Mouse (Mus musculus) kidney, postnatal 4 days (tissue): ENCODE measurements at regions not wholly inside any gene's neighbourhood (a gene's known extent, or its start where the extent isn't known, plus 50 kb on each side); places are given as distances from the start of the nearest gene placed in this dataset.

Experiments
- DNase-seq, 2 experiments: peaks; one replicate each; pipeline ENCODE4 v3.0.0; 2021; ENCODE audit warnings: mixed read lengths in 2 of 2

GRCm38 (mm10) chr8:107642241-107642640, 54.0 kb upstream of the Psmd7 start:
- no peak for DNase-seq

DNA sequence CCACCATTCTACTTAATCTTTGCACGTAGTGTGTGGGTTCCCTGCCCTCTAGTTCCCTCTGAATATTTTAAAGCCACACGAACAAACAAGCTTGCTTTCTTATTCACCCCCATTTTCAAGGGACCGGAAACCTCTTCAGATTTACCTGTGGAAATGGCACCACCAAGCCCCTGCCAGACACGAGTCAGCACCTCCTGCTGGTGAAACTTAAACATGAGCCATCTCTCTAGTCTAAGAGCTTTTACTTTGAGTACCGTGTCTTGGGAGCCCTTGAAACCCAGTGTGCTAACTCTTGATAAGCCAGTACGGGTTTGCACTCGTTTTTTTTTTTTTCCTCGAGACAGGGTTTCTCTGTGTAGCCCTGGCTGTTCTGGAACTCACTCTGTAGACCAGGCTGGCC, 59.7 kb upstream of the Psmd7 start:
- no peak for DNase-seq

- DNase-seq = no peak
Measured at GRCm38 (mm10) chr8:107650306-107650705, 62.0 kb upstream of the Psmd7 start.

DNA sequence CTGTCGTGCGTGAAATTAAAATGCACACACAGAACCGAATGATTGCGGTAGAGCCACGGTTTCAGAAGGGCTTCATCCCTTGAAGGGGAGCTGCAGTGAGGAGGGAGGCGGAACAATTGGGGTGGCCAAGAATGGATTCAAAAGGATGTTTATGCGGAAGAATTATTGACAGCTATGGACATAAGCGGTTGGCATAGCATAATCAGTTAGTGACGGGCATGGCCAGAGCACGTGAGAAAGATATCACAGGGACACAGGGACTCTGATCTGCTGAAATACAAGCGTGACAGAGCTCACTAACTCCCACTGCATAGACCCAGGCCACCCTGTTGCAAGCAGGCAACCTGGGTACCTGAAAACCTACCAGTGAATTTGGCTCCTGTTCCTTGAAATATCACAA, 63.2 kb upstream of the Psmd7 start:
- no peak for DNase-seq

GRCm38 (mm10) chr8:107652226-107652625, 64.0 kb upstream of the Psmd7 start:
- peak; percentile 3 to 7 for DNase-seq

DNA sequence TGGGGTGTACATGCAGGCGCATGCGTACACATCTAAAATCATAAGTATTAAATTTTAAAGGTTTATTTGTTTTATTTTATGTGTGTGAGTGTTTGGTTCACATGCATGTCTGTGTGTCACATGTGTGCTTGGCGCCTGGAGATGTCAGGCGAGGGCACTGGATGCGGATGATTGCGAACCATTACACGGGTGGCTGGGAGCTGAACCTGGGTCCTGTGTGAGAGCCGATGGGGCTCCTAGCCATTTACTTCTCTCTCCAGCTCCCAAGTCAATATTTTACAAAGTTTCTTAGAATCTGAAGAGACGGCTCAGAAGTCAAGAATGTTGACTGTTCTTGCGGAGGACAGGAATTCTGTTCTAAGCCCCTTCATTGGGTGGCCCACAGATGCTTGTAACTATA, 65.4 kb upstream of the Psmd7 start:
- DNase-seq = no peak

GRCm38 (mm10) chr8:107656622-107657021, 68.4 kb upstream of the Psmd7 start:
- peak; percentile 11 to 14 for DNase-seq

DNA sequence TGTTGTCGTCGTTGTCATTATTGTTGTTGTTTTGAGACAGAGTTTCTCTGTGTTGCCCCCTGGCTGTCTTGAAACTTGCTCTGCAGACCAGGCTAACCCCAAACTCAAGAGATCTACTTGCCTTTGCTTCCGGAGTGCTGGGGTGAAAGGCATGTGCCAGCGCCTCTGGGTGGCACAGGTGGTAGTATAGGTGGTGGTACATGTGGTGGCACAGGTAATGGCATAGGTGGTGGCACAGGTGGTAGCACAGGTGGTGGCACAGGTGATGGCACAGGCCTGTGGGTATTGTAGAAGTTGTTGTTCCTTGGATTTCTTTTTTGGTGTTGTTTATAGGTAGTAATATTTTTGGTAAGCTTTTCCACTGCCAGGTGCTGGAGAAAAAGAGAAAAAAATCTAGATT, 69.5 kb upstream of the Psmd7 start:
- DNase-seq = no peak

GRCm38 (mm10) chr8:107658386-107658785, 70.1 kb upstream of the Psmd7 start:
- no peak for DNase-seq

DNA sequence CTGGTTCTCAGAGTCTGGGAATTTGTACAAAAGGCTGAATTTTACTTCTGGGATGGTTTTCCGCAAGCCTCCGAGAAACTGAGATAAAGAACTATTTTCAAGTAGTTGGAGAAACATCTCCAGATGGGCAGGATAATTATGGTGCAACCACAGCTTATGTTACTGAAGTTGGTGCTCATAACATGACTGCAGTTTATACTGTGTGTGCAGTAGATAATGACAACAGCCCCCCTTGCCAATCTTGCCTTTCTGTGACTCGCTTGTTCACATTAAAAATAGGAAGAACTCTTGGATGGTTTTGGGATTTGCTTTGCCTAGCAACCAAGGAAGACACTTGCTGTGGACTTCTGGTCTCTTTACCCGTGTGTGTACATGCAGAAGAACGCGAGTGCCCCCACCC, 72.4 kb upstream of the Psmd7 start:
- no peak for DNase-seq

DNA sequence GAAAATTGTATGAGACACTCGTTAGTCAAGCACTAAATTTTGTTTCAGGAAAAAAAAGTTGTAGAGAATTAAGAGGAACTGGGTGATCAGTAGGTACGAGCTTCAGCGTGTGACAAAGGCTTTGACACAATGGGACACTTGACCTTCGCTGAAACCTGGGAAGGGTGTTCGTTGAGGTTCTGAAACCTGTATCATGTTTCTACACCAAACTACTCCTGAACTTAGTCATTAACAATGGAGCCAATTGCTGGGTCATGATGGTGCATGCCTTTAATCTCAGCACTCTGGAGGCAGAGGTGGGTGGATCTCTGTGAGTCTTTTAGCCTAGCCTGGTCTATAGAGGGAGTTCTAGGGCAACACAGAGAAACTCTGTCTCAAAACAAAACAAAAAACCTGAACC, 81.3 kb upstream of the Psmd7 start:
- no peak for DNase-seq

DNA sequence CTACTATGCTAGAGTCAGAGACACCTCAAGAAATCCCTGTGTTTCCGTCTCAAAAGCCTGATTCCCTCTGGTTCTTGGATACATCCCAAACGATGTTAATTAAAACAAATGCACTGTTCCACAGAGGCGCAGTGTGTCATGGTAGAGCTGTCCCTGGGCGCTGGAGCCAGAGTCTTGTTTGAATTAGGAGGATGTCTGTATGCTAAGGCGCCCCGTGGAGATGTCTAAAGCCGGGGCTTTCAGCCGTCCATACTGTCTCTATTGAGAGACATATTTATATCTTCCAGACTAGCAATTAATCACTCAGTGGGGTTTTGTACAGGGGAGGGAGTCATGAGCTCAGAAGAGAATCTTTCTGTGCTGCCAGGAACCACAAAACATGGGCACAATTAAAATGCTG, 83.2 kb upstream of the Psmd7 start:
- peak; percentile 12 to 20 for DNase-seq

DNA sequence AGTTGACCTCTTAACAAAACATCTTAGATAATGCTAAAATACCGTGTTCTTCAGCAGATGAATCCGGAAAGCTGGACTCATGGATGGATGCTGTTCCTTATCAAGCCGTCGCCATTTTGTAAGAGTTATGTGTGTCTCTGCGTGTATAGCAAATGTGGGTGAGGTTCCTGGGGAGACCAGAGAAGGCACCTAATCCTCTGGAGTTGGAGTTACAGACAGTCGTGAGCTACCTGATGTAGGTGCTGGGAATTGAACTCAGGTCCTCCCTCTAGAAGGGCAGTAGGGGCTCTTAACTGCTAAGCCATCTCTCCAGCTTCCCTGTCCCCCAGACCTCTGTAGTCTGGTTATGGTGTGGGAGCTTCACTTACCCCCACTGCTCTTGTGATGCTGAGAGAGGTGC, 84.4 kb upstream of the Psmd7 start:
- no peak for DNase-seq

GRCm38 (mm10) chr8:107682066-107682465, 93.8 kb upstream of the Psmd7 start:
- no peak for DNase-seq

DNA sequence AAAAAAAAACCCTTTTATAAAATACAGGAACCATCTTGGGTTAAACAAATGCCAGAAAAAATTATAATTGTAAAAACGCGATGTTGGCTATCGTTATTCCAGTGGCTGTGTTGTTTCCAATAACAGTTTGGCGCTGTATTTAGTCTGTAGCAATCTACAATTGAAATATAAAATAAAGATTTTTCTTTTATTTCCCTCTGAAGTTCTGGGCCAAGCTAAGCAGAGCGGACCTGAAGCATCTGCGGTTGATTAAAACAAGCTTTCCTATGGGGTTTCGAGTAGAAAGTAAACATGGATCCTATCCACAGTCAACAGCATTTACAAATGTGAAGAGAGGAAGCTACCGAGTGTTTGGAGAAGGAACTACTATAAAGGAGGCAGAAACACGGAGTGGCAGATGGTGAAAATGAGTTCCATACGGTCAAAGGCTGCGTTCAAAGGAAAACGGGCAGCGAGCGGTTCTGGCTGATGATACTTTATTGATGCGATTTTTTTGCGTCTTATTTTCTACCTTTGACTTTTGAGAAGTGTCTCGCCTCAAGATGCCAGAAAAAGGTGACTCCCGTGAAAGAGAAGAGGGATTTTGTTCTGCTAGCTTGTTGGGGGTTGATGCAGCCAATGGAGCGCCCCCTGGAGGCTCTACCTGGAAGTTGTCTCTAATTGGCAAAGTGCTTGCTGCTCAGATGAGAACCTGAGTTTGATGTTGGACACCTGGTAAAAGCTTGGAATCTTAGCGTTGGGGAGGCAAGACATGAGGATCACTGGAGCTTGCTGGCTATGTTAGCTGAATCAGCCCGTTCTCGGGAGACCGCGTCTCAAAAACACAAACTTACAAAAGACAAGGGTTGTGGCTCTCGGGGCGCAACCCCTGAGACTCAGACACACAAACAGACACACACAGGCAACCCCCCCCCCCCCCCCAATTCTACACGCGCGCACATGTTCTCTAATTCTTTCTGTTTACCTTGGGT, 96.7 kb upstream of the Psmd7 start:
- peak; percentile 31 to 35 for DNase-seq

GRCm38 (mm10) chr8:107686936-107687335, 98.7 kb upstream of the Psmd7 start:
- no peak for DNase-seq

DNA sequence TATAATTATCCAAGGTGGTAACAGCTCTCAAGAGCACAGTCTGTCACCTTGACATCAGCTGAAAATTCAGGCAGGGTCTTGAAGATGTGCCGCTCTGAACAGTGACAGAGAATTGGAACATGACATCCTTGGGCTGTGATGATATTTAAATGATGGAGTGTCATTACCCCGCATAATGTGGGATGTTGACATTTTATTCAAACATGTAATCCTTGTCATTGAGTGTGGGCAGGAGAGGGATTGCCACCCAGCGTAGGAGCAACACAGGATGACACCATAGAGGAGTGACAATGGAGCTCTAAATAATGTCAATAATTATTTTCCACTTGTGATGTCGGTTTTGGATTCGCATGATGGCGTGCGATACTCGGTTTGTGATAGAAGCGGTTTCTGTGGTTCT, 99.3 kb upstream of the Psmd7 start:
- no peak for DNase-seq

DNA sequence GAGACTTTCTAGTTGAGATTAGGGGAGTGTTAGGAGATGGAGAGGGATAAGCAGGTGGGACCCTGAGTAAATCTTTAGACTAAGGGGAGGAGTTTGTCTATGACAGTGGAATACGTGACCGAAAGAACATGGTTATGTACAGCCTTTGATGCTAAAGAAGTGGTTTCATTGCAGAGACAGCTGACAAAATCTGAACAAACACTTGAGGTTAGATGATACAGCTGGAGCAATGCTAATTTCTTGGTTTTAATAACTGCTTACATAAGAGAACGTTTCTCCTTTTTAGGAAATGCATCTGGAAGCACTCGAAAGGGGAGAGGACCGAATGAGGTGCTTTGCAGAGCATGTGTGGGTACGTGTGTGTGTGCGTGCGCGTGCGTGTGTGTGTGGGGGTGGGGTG, 100.8 kb upstream of the Psmd7 start:
- no peak for DNase-seq

GRCm38 (mm10) chr8:107691251-107691650, 103.0 kb upstream of the Psmd7 start:
- DNase-seq = no peak

GRCm38 (mm10) chr8:107696384-107697346, 108.4 kb upstream of the Psmd7 start:
- DNase-seq = no peak

GRCm38 (mm10) chr8:107699307-107699706, 111.0 kb upstream of the Psmd7 start:
- peak; percentile 11 to 18 for DNase-seq

GRCm38 (mm10) chr8:107699759-107700158, 111.5 kb upstream of the Psmd7 start:
- no peak for DNase-seq

DNA sequence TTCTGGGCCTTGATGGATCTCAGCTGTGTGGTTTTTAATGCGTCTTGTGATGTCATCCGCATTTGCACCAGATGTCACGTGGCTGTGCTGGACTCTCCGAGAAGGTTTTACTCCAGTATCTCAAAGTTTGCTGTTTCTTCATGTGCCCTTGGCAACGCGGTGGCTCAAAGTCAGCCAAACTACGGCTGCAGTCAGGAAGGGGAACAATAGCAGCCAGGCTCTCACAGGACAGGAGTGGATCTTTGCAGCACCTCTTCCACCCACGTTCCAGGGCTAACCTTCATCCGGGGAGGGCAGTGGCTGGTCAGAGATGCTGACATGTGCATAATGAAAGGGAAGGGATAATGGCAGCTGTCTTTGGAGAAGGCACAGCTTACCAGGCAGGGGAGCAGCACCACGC, 127.6 kb upstream of the Psmd7 start:
- DNase-seq = no peak

- no peak for DNase-seq
Measured at GRCm38 (mm10) chr8:107717856-107718255, 129.6 kb upstream of the Psmd7 start.
